26 mouse cellular contexts compared by ENCODE assay signal in genomic region chr4:152902851-152903250, GRCm38 (mm10).
A peak's percentile ranks its signal among the peaks of the same experiment; 100 is the strongest.
DNase-seq lines count a peak whose midpoint lies in the region; ATAC-seq and TF ChIP-seq lines count a peak whose summit lies in the region.
"Had no signal": no experiment of that assay in that cellular context is flagged by ENCODE, and none has a peak within 500 bp of the region (broad histone marks: within the 10 kb centered on the region; RNA-seq: fewer than 3 reads in every experiment).

No protein-coding gene starts in this region.

- no peaks in the 10 kb centered on the region for H3K36me3 ChIP-seq in midbrain, embryonic 13.5 days
- no peaks in the 10 kb centered on the region for H3K36me3 ChIP-seq in midbrain, embryonic 16.5 days (ENCODE audit: control insufficient read depth, insufficient read depth, low read length)
- H3K36me3 ChIP-seq in hindbrain, embryonic 15.5 days = no peaks in the 10 kb centered on the region
- H3K36me3 ChIP-seq in midbrain, postnatal 0 days (ENCODE audit: insufficient read depth, low read length) = no peaks in the 10 kb centered on the region
- H3K36me3 ChIP-seq in intestine, embryonic 16.5 days (ENCODE audit: control insufficient read depth, insufficient read depth, low read length) = no peaks in the 10 kb centered on the region
- H3K36me3 ChIP-seq: embryonic facial prominence, embryonic 13.5 days; heart, embryonic 15.5 days; limb, embryonic 12.5 days had no signal

- peak; percentile 56 for DNase-seq in midbrain, postnatal 0 days (ENCODE audit: low spot score)
- no peak for DNase-seq in adrenal gland, postnatal 10 days
- DNase-seq: adrenal gland, adult 2 months; cerebellum, adult 18-20 months; cerebellum, postnatal 36 days; embryo, embryonic 11 days; gastrocnemius, adult 2 months; heart, postnatal 36 days; kidney, adult 8-10 months; kidney, postnatal 14 days; liver, postnatal 0 days; right cerebral cortex, postnatal 14 days; thymus, postnatal 14 days had no signal

- H3K9me3 ChIP-seq in midbrain, embryonic 13.5 days = no peaks in the 10 kb centered on the region
- H3K9me3 ChIP-seq in midbrain, embryonic 16.5 days (replicated peaks; ENCODE audit: control insufficient read depth, low read length, poor library complexity, severe bottlenecking) = no peaks in the 10 kb centered on the region
- no peaks in the 10 kb centered on the region for H3K9me3 ChIP-seq in hindbrain, embryonic 15.5 days
- no peaks in the 10 kb centered on the region for H3K9me3 ChIP-seq in midbrain, postnatal 0 days (ENCODE audit: low read length)
- no peaks in the 10 kb centered on the region for H3K9me3 ChIP-seq in intestine, embryonic 16.5 days (ENCODE audit: control insufficient read depth, low read length)
- H3K9me3 ChIP-seq: embryonic facial prominence, embryonic 13.5 days; forebrain, embryonic 13.5 days; heart, embryonic 15.5 days; limb, embryonic 12.5 days had no signal

- H3K4me3 ChIP-seq in midbrain, embryonic 13.5 days (replicated peaks) = no peak overlapping the region
- H3K4me3 ChIP-seq in midbrain, embryonic 16.5 days (ENCODE audit: low read depth, low read length) = no peak overlapping the region
- H3K4me3 ChIP-seq in hindbrain, embryonic 15.5 days = no peak overlapping the region
- no peak overlapping the region for H3K4me3 ChIP-seq in midbrain, postnatal 0 days (ENCODE audit: low read depth, low read length)
- no peak overlapping the region for H3K4me3 ChIP-seq in intestine, embryonic 16.5 days (ENCODE audit: low read length)
- H3K4me3 ChIP-seq: embryonic facial prominence, embryonic 13.5 days; forebrain, embryonic 13.5 days; gastrocnemius, adult 2 months; heart, embryonic 15.5 days; layer of hippocampus, adult 2 months; limb, embryonic 12.5 days had no signal

- H3K4me2 ChIP-seq in midbrain, embryonic 13.5 days (replicated peaks) = no peak overlapping the region
- no peak overlapping the region for H3K4me2 ChIP-seq in midbrain, embryonic 16.5 days (ENCODE audit: low read length)
- no peak overlapping the region for H3K4me2 ChIP-seq in hindbrain, embryonic 15.5 days
- H3K4me2 ChIP-seq in midbrain, postnatal 0 days (ENCODE audit: low read depth, low read length, poor library complexity, severe bottlenecking) = no peak overlapping the region
- no peak overlapping the region for H3K4me2 ChIP-seq in intestine, embryonic 16.5 days (ENCODE audit: low read depth, low read length)
- H3K4me2 ChIP-seq: embryonic facial prominence, embryonic 13.5 days; forebrain, embryonic 13.5 days; heart, embryonic 15.5 days; limb, embryonic 12.5 days; liver, embryonic 11.5 days had no signal

- 49% methylated on average over 11 of the region's 11 CpGs for WGBS in midbrain, embryonic 13.5 days
- 45% methylated on average over 11 of the region's 11 CpGs for WGBS in midbrain, embryonic 16.5 days
- 53% methylated on average over 11 of the region's 11 CpGs for WGBS in hindbrain, embryonic 15.5 days
- WGBS in midbrain, postnatal 0 days = 46% methylated on average over 11 of the region's 11 CpGs
- WGBS in intestine, embryonic 16.5 days = 81% methylated on average over 11 of the region's 11 CpGs

- no peak for TF ChIP-seq CTCF in midbrain, postnatal 0 days (IDR thresholded peaks at IDR 0.05)

- peak; percentile 28; the same call in 1 of the 2 replicates for ATAC-seq in midbrain, embryonic 13.5 days
- no peak for ATAC-seq in midbrain, embryonic 16.5 days
- ATAC-seq in hindbrain, embryonic 15.5 days (ENCODE audit: low FRiP score, low read depth) = peak; percentile 63; the same call in 1 of the 2 replicates
- no peak for ATAC-seq in midbrain, postnatal 0 days (ENCODE audit: low FRiP score)
- no peak for ATAC-seq in megakaryocyte-erythroid progenitor cell, adult 5-6 weeks (replicated peaks; ENCODE audit: low FRiP score, low TSS enrichment, poor library complexity, severe bottlenecking)
- no peak for ATAC-seq in intestine, embryonic 16.5 days
- ATAC-seq: forebrain, embryonic 13.5 days; liver, postnatal 0 days; lung, postnatal 0 days had no signal

- H3K27ac ChIP-seq in midbrain, embryonic 13.5 days = no peak overlapping the region
- H3K27ac ChIP-seq in midbrain, embryonic 16.5 days (ENCODE audit: low read length) = no peak overlapping the region
- peak overlapping the region; percentile 18; the same call in 1 of the 2 replicates for H3K27ac ChIP-seq in hindbrain, embryonic 15.5 days (replicated peaks)
- no peak overlapping the region; the same call in 1 of the 2 replicates for H3K27ac ChIP-seq in midbrain, postnatal 0 days (ENCODE audit: low read depth, low read length)
- H3K27ac ChIP-seq in intestine, embryonic 16.5 days (ENCODE audit: low read length) = no peak overlapping the region
- H3K27ac ChIP-seq: embryonic facial prominence, embryonic 13.5 days; forebrain, embryonic 13.5 days; gastrocnemius, adult 2 months; heart, embryonic 15.5 days; layer of hippocampus, adult 2 months; limb, embryonic 12.5 days; stomach, postnatal 0 days had no signal

- H3K4me1 ChIP-seq in midbrain, embryonic 13.5 days (replicated peaks) = peaks cover 17% of the 10 kb centered on the region
- H3K4me1 ChIP-seq in midbrain, embryonic 16.5 days (ENCODE audit: control insufficient read depth, insufficient read depth, low read length) = 0 out of 2 replicates have a peak, but pooled peaks cover 5% of the 10 kb centered on the region
- H3K4me1 ChIP-seq in hindbrain, embryonic 15.5 days (replicated peaks) = peaks cover 12% of the 10 kb centered on the region; the same call in 1 of the 2 replicates
- H3K4me1 ChIP-seq in midbrain, postnatal 0 days (ENCODE audit: insufficient read depth, low read length) = peaks cover 3% of the 10 kb centered on the region; the same call in 1 of the 2 replicates
- no peaks in the 10 kb centered on the region for H3K4me1 ChIP-seq in intestine, embryonic 16.5 days (ENCODE audit: control insufficient read depth, insufficient read depth, low read length)
- H3K4me1 ChIP-seq: limb, embryonic 12.5 days had no signal

- 0 out of 2 replicates have a peak, but pooled peaks cover 3% of the 10 kb centered on the region for H3K27me3 ChIP-seq in midbrain, embryonic 13.5 days
- H3K27me3 ChIP-seq in midbrain, embryonic 16.5 days (ENCODE audit: control insufficient read depth, insufficient read depth, low read depth, low read length) = no peaks in the 10 kb centered on the region
- H3K27me3 ChIP-seq in hindbrain, embryonic 15.5 days = no peaks in the 10 kb centered on the region
- no peaks in the 10 kb centered on the region for H3K27me3 ChIP-seq in midbrain, postnatal 0 days (ENCODE audit: insufficient read depth, low read length)
- no peaks in the 10 kb centered on the region for H3K27me3 ChIP-seq in intestine, embryonic 16.5 days (replicated peaks; ENCODE audit: control insufficient read depth, insufficient read depth, low read length)
- H3K27me3 ChIP-seq: embryonic facial prominence, embryonic 13.5 days; forebrain, embryonic 13.5 days; limb, embryonic 12.5 days had no signal

- no peak overlapping the region for H3K9ac ChIP-seq in midbrain, embryonic 13.5 days (replicated peaks)
- no peak overlapping the region for H3K9ac ChIP-seq in midbrain, embryonic 16.5 days (ENCODE audit: low read depth, low read length)
- H3K9ac ChIP-seq in hindbrain, embryonic 15.5 days = no peak overlapping the region
- no peak overlapping the region for H3K9ac ChIP-seq in midbrain, postnatal 0 days (replicated peaks; ENCODE audit: low read length, poor library complexity, severe bottlenecking)
- no peak overlapping the region for H3K9ac ChIP-seq in intestine, embryonic 16.5 days (ENCODE audit: low read depth, low read length)
- H3K9ac ChIP-seq: embryonic facial prominence, embryonic 13.5 days; forebrain, embryonic 13.5 days; heart, embryonic 15.5 days; limb, embryonic 12.5 days; liver, postnatal 0 days had no signal

Comparison
In these comparisons a context has a peak if more than half of its experiments do, and no peak if none do; other contexts are left out.
1. ATAC-seq: peak in midbrain, embryonic 13.5 days (single experiment) and hindbrain, embryonic 15.5 days (single experiment); none in midbrain, embryonic 16.5 days (single experiment), midbrain, postnatal 0 days (single experiment), megakaryocyte-erythroid progenitor cell, adult 5-6 weeks (single experiment) and intestine, embryonic 16.5 days (single experiment).